In the genomic region with DNA sequence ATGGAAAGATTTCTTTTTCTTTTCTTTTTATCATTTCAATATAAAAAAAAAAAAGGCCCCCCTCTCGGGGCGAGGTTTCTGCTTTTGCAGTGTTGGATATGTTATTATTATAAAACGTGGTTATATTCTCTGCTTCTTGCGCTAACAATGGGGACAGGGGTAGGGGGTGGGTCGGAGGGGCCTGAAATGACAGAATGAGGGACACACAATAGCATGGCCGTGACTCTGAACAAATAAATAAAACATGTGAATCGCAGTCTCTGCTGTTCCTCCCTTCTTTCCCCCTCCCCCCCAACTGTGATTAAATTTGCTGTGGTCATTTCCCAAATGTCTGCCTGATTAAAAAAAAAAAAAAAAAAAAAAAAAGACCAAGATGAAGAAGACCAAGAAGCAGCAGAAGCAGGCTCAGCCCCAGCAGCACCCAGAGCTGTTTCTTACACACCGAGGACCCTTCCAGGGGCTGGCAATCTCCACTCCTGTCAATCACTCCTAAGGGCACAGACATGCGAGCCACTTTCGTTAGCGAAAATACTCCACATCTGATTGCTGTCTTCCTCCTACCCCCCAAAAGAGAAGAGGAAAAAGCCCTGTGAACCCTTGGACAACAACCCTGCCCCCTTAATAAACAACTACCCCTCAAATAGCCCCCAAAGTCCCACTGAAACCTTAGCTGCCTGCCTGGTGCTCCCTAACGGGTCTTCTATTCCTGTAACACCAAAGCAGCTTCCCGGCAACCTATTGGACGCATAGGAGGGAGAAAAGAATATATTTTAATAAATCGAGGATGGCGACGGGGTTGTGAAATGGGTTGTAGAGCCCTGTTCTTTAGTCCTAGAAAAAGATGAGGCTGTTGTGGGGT, we compare ENCODE assay signal across 12 mouse cellular contexts.
A peak's percentile ranks its signal among the peaks of the same experiment; 100 is the strongest.
DNase-seq lines count a peak whose midpoint lies in the region; ATAC-seq and TF ChIP-seq lines count a peak whose summit lies in the region.
"Had no signal": no experiment of that assay in that cellular context is flagged by ENCODE, and none has a peak within 500 bp of the region (broad histone marks: within the 10 kb centered on the region; RNA-seq: fewer than 3 reads in every experiment).

No protein-coding gene starts in this region.

- H3K9me3 ChIP-seq in neural tube, embryonic 11.5 days (ENCODE audit: control insufficient read depth, low read length) = no peaks in the 10 kb centered on the region
- no peaks in the 10 kb centered on the region for H3K9me3 ChIP-seq in hindbrain, postnatal 0 days (ENCODE audit: low read length)
- H3K9me3 ChIP-seq: liver, embryonic 13.5 days had no signal

- no peaks in the 10 kb centered on the region for H3K36me3 ChIP-seq in neural tube, embryonic 11.5 days (ENCODE audit: control insufficient read depth, insufficient read depth, low read length)
- H3K36me3 ChIP-seq in hindbrain, postnatal 0 days (ENCODE audit: insufficient read depth, low read length) = no peaks in the 10 kb centered on the region
- H3K36me3 ChIP-seq: liver, embryonic 13.5 days had no signal

- H3K9ac ChIP-seq in neural tube, embryonic 11.5 days (ENCODE audit: low read length) = peak overlapping the region; percentile 35; the same call in 1 of the 2 replicates
- no peak overlapping the region for H3K9ac ChIP-seq in hindbrain, postnatal 0 days (replicated peaks; ENCODE audit: low read length)
- H3K9ac ChIP-seq: liver, embryonic 13.5 days had no signal

- peaks cover 23% of the 10 kb centered on the region; the same call in 1 of the 2 replicates for H3K4me1 ChIP-seq in neural tube, embryonic 11.5 days (ENCODE audit: control insufficient read depth, insufficient read depth, low read length)
- no peaks in the 10 kb centered on the region for H3K4me1 ChIP-seq in hindbrain, postnatal 0 days (ENCODE audit: insufficient read depth, low read length)
- H3K4me1 ChIP-seq: liver, embryonic 13.5 days had no signal

- TF ChIP-seq CTCF in hindbrain, postnatal 0 days (IDR thresholded peaks at IDR 0.05; ENCODE audit: low read depth) = no peak

- no peak for ATAC-seq in neural tube, embryonic 11.5 days (ENCODE audit: insufficient read depth, low FRiP score, low TSS enrichment)
- no peak for ATAC-seq in hindbrain, postnatal 0 days
- ATAC-seq in megakaryocyte, adult 5-6 weeks (ENCODE audit: poor library complexity, severe bottlenecking) = no peak

- no peaks in the 10 kb centered on the region for H3K27me3 ChIP-seq in neural tube, embryonic 11.5 days (ENCODE audit: control insufficient read depth, insufficient read depth, low read length)
- peaks cover 15% of the 10 kb centered on the region for H3K27me3 ChIP-seq in hindbrain, postnatal 0 days (ENCODE audit: insufficient read depth, low read length)

- H3K27ac ChIP-seq in neural tube, embryonic 11.5 days (ENCODE audit: low read depth, low read length) = peak overlapping the region; percentile 82
- 0 out of 2 replicates have a peak overlapping the region, but pooled peaks have one; percentile 16 for H3K27ac ChIP-seq in hindbrain, postnatal 0 days
- H3K27ac ChIP-seq: heart, adult 2 months; liver, embryonic 13.5 days had no signal

- peak overlapping the region; percentile 33 for H3K4me2 ChIP-seq in neural tube, embryonic 11.5 days (ENCODE audit: low read depth)
- H3K4me2 ChIP-seq in hindbrain, postnatal 0 days (ENCODE audit: low read depth, low read length) = peak overlapping the region; percentile 36
- H3K4me2 ChIP-seq: liver, embryonic 13.5 days had no signal

- peak; percentile 33 to 43 for DNase-seq in cerebellum, postnatal 10 days
- no peak for DNase-seq in cerebellum, postnatal 4 days (ENCODE audit: low spot score in 2 of 2)
- peak; percentile 43 for DNase-seq in neural tube, embryonic 11.5 days (ENCODE audit: low spot score)
- DNase-seq in neural tube, embryonic 10.5 days (ENCODE audit: extremely low spot score, low spot score) = no peak
- DNase-seq in hindbrain, postnatal 0 days (ENCODE audit: low spot score) = peak; percentile 36
- peak; percentile 76 for DNase-seq in retina, postnatal 1 day
- DNase-seq in layer of hippocampus, adult 8-10 months (ENCODE audit: low spot score in 2 of 2) = no peak
- DNase-seq: heart, adult 2 months; kidney, postnatal 10 days; liver, embryonic 13.5 days; thymus, postnatal 36 days had no signal

- no peak overlapping the region for H3K4me3 ChIP-seq in neural tube, embryonic 11.5 days (ENCODE audit: low read depth, low read length)
- peak overlapping the region; percentile 8; the same call in 1 of the 2 replicates for H3K4me3 ChIP-seq in hindbrain, postnatal 0 days (ENCODE audit: low read length)
- H3K4me3 ChIP-seq: heart, adult 2 months; liver, embryonic 13.5 days had no signal

- 38% methylated on average over 17 of the region's 17 CpGs for whole genome bisulfite sequencing in neural tube, embryonic 11.5 days
- WGBS in hindbrain, postnatal 0 days = 16% methylated on average over 17 of the region's 17 CpGs

Comparison
In these comparisons a context has a peak if more than half of its experiments do, and no peak if none do; other contexts are left out.
1. DNase-seq: peak in cerebellum, postnatal 10 days (2 of 2), neural tube, embryonic 11.5 days (single experiment), hindbrain, postnatal 0 days (single experiment) and retina, postnatal 1 day (single experiment); none in cerebellum, postnatal 4 days (0 of 2), neural tube, embryonic 10.5 days (single experiment) and layer of hippocampus, adult 8-10 months (0 of 2).